Mouse (Mus musculus): ENCODE data around the gene Mus81. TPM values are rescaled to one million over a fixed set of nuclear protein-coding genes. Genes with fewer than 3 reads are reported as not detected.
A peak's percentile ranks its signal among the peaks of the same experiment; 100 is the strongest.

Mus81 gene
- polyA plus RNA-seq, 1 experiment: 94.2 TPM

DNA sequence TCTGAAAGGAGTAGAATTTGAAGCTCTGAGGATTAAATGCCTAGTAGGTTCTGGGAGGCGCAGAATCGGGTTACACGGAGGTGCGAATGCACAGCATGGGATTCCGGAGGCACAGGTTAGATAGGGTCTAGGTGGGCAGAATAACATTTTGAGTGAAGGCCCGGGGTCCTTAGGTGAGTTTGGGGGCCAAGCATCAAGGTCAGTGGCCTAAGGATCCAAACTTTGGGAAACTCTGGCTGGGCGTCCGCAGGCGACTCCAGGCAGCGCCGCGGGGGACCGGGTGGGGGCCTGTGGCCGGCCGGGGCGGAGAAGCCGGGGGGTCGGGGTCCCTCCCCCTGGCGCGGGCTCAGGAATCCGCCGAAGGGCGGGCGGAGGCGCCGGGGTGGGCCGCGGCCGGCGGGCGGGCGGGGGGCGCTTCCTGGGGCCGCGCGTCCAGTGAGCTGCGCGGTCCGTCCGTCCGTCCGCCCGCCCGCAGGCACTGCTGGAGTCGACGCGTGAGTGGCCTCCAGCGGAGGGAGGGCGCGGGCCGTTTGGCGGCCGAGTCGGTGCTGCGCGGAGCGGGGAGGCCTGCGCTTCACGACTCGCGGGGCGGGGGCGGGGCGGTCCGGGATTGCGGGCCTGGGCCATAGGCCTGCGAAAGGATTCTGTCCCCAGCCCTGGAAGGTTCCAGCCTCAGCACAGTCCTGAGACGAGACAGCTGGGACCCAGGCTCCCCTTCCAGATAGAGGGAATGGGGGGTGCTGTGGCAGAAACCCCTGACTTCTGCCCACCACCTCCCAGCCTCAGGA is 13.7 kb downstream of the Mus81 start:
- peaks cover 27% of the 10 kb centered on the region for H3K4me1 ChIP-seq (ENCODE audit: control insufficient read depth, insufficient read depth, low read length)
- H3K4me3 ChIP-seq (replicated peaks; ENCODE audit: insufficient read depth, low read depth, low read length): peak overlapping the region; percentile 62
- peak; percentile 67 to 71 for DNase-seq
- no peaks in the 10 kb centered on the region for H3K27me3 ChIP-seq (ENCODE audit: control insufficient read depth, insufficient read depth, low read length)
- TF ChIP-seq POLR2A (IDR thresholded peaks at IDR 0.05; ENCODE audit: borderline replicate concordance, insufficient read depth, low read length): no peak
- no peak for TF ChIP-seq CTCF (IDR thresholded peaks at IDR 0.05; ENCODE audit: borderline replicate concordance, insufficient read depth, low read depth, low read length)
- WGBS: 2% methylated on average over 51 of the region's 68 CpGs
- H3K27ac ChIP-seq (ENCODE audit: insufficient read depth, low read length): peak overlapping the region; percentile 92

DNA sequence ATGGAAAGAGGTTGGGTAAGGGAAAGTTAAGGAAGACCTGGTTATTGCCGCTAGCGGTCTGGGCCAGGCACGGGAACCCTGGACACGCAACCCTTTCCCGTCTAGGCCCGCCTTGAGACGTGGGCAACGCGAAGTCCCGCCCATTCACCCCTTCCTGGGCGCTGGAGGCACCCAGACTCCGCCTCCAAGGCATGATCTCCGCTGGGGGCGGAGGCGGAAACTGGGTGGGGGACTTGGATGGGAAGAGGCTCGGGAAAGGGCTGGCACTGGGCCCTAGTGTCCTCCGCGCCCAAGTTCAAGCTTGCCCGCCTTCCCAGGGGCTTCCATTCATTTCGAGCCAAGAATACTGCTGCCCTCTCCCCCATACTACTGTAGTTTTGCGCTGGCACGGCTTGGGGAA is 14.5 kb downstream of the Mus81 start, which contains the start of gene Efemp2:
Gene Efemp2, plus strand, starts transcription at position 235 of the 400 bp plus-strand sequence.
- Histone ChIP-seq H3K4me1 (ENCODE audit: control insufficient read depth, insufficient read depth, low read length) (peaks cover 27% of the 10 kb centered on the region), H3K27me3 (ENCODE audit: control insufficient read depth, insufficient read depth, low read length) (no peaks in the 10 kb centered on the region), H3K27ac (ENCODE audit: insufficient read depth, low read length) (peak within 1 kb of the TSS; percentile 92), H3K4me3 (replicated peaks; ENCODE audit: insufficient read depth, low read depth, low read length) (peak within 1 kb of the TSS; percentile 62)
- peak; percentile 66 to 70 for DNase-seq
- TF ChIP-seq POLR2A (IDR thresholded peaks at IDR 0.05; ENCODE audit: borderline replicate concordance, insufficient read depth, low read length) (no peak), CTCF (IDR thresholded peaks at IDR 0.05; ENCODE audit: borderline replicate concordance, insufficient read depth, low read depth, low read length) (no peak)
- 13% methylated on average over 22 of the region's 22 CpGs for WGBS

DNA sequence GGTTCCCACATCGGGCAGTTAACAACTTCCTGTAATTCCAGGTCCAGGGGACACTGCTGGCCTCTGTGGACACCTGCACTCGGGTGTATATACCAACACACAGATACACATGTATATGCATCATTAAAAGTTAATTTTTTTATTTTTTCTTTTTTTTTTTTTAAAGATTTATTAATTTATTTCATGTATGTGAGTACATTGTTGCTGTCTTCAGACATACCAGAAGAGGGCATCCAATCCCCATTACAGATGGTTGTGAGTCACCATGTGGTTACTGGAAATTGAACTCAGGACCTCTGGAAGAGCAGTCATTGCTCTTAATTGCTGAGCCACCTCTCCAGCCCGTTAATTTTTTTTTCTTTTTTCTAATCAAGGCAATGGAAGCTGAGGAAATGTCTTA is 15.3 kb downstream of the Mus81 start:
- H3K4me1 ChIP-seq (ENCODE audit: control insufficient read depth, insufficient read depth, low read length): peaks cover 25% of the 10 kb centered on the region
- WGBS: 89% methylated on average over 3 of the region's 3 CpGs
- no peak for TF ChIP-seq POLR2A (IDR thresholded peaks at IDR 0.05; ENCODE audit: borderline replicate concordance, insufficient read depth, low read length)
- TF ChIP-seq CTCF (IDR thresholded peaks at IDR 0.05; ENCODE audit: borderline replicate concordance, insufficient read depth, low read depth, low read length): no peak
- no peaks in the 10 kb centered on the region for H3K27me3 ChIP-seq (ENCODE audit: control insufficient read depth, insufficient read depth, low read length)
- no peak overlapping the region for H3K27ac ChIP-seq (ENCODE audit: insufficient read depth, low read length)
- no peak for DNase-seq
- no peak overlapping the region for H3K4me3 ChIP-seq (replicated peaks; ENCODE audit: insufficient read depth, low read depth, low read length)

DNA sequence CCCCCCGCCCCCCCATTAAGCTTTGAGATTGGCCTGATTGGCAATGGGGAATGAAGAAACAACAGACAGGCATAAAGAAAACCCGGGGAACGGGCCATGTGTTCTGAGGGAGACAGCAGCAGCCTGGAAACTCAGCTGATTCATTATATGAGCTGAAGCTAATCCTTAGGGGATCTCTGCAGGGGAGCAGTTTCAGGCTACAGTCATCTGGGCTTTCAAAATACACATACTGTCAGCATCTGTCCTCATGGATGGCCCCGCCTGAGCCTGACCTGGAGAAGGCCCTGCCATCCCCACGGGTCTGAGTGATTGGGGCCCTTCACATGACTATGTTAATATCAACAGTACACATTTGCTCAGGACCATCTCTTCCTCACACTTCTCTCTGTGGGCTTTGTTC is 16.4 kb downstream of the Mus81 start:
- 50% methylated on average over 5 of the region's 5 CpGs for WGBS
- no peak for TF ChIP-seq CTCF (IDR thresholded peaks at IDR 0.05; ENCODE audit: borderline replicate concordance, insufficient read depth, low read depth, low read length)
- TF ChIP-seq POLR2A (IDR thresholded peaks at IDR 0.05; ENCODE audit: borderline replicate concordance, insufficient read depth, low read length): no peak
- DNase-seq: no peak

DNA sequence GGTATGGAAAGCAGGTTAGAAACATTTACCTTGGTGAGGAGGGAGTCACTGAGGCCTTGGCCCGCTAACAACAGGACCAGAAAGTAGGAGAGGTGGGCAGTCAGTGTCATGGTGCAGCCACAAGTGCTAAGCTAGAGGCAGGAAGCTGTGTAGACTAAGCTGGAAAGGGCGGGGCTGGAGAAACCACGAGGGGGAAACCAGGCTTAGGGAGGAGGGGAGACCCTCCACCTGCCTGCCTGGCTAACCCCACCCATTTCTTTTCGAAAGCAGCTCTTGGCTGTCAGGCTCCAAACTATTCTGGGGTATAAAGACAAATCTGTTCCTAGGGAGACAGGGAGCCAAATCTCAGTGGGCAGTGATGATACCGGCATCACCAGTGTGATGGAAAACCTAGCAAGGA is 19.8 kb downstream of the Mus81 start, which contains the start of gene Ctsw:
Gene Ctsw, minus strand, starts transcription at position 134 of the 400 bp plus-strand sequence.
- Histone ChIP-seq H3K4me3 (replicated peaks; ENCODE audit: insufficient read depth, low read depth, low read length) (no peak within 1 kb of the TSS), H3K27me3 (ENCODE audit: control insufficient read depth, insufficient read depth, low read length) (no peaks in the 10 kb centered on the region), H3K4me1 (ENCODE audit: control insufficient read depth, insufficient read depth, low read length) (peaks cover 10% of the 10 kb centered on the region), H3K27ac (ENCODE audit: insufficient read depth, low read length) (no peak within 1 kb of the TSS)
- 43% methylated on average over 5 of the region's 5 CpGs for WGBS
- TF ChIP-seq CTCF (IDR thresholded peaks at IDR 0.05; ENCODE audit: borderline replicate concordance, insufficient read depth, low read depth, low read length): no peak
- no peak for TF ChIP-seq POLR2A (IDR thresholded peaks at IDR 0.05; ENCODE audit: borderline replicate concordance, insufficient read depth, low read length)
- no peak for DNase-seq

More for the DNA sequence above, 16.4 kb downstream of the Mus81 start:
- Histone ChIP-seq H3K27me3 (ENCODE audit: control insufficient read depth, insufficient read depth, low read length) (no peaks in the 10 kb centered on the region), H3K4me1 (ENCODE audit: control insufficient read depth, insufficient read depth, low read length) (peaks cover 15% of the 10 kb centered on the region), H3K4me3 (replicated peaks; ENCODE audit: insufficient read depth, low read depth, low read length) (no peak overlapping the region), H3K27ac (ENCODE audit: insufficient read depth, low read length) (no peak overlapping the region)

DNA sequence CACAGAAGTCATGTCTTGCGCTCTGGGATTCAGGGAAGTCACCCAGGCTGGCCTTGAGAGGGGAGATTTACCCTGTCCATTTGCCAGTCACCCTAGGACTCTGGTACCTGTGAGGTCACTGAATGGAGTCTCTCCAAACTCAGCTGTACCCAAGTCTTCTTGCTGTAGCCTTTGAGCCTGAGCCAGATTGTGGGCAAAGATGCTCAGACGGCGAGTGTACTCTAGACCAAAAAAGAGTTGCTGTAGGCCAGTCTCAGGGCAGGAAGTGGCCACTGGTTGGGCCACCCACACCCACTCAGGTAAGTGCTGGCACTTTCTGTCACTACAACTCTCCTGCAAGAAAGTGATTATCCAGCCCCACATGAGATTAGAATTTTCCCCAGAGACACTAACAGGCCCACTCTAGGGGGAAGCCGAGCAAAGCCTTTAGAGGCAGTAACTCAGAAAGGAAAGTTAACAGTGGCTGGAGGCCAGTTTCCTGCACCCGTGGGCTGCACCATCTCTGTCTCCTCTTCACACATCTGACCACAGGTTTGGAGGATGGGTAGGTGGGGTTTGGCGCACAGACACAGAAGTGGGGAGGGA is 21.2 kb downstream of the Mus81 start:
- Histone ChIP-seq H3K4me3 (replicated peaks; ENCODE audit: insufficient read depth, low read depth, low read length) (no peak overlapping the region), H3K27ac (ENCODE audit: insufficient read depth, low read length) (no peak overlapping the region), H3K4me1 (ENCODE audit: control insufficient read depth, insufficient read depth, low read length) (peaks cover 10% of the 10 kb centered on the region), H3K27me3 (ENCODE audit: control insufficient read depth, insufficient read depth, low read length) (no peaks in the 10 kb centered on the region)
- no peak for DNase-seq
- TF ChIP-seq POLR2A (IDR thresholded peaks at IDR 0.05; ENCODE audit: borderline replicate concordance, insufficient read depth, low read length) (no peak), CTCF (IDR thresholded peaks at IDR 0.05; ENCODE audit: borderline replicate concordance, insufficient read depth, low read depth, low read length) (no peak)
- 80% methylated on average over 6 of the region's 6 CpGs for WGBS

DNA sequence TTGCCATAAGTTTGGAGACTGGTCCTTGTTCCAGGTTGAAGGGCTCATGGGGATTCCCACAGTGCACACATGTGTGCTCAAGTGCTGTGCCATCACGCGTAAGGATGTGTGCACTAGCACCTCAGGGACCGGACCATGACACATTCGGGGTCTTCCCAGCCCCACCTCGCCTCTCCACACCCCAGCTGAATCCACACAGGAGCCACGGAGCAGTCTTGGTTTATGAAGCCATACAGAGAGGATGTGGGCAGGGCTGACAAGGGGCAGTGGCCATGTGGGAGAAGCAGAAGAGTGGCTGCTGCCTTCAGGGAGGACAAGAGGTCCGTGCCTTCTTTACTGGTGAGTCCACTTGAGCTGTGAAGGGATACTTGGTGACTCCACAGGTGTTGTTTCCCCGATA is 23.2 kb downstream of the Mus81 start:
- Histone ChIP-seq H3K27me3 (ENCODE audit: control insufficient read depth, insufficient read depth, low read length) (no peaks in the 10 kb centered on the region), H3K27ac (ENCODE audit: insufficient read depth, low read length) (no peak overlapping the region), H3K4me3 (replicated peaks; ENCODE audit: insufficient read depth, low read depth, low read length) (no peak overlapping the region), H3K4me1 (ENCODE audit: control insufficient read depth, insufficient read depth, low read length) (peaks cover 10% of the 10 kb centered on the region)
- TF ChIP-seq CTCF (IDR thresholded peaks at IDR 0.05; ENCODE audit: borderline replicate concordance, insufficient read depth, low read depth, low read length) (no peak), POLR2A (IDR thresholded peaks at IDR 0.05; ENCODE audit: borderline replicate concordance, insufficient read depth, low read length) (no peak)
- no peak for DNase-seq
- 92% methylated on average over 8 of the region's 8 CpGs for WGBS

All from cerebellum, adult 2 months (tissue).